Mouse (Mus musculus) kidney, adult 2 months (tissue): Measurements from ENCODE around the gene Mfsd5.

Experiments
- CTCF ChIP-seq: fragments of 200-500 bp; conservative IDR thresholded peaks from 2 replicates; pipeline ENCODE4 v1.5.1; 2011; ENCODE audit warnings: low read depth, mild to moderate bottlenecking, control low read depth, low read length, moderate library complexity, mixed read lengths; ENCODE audit not compliant: insufficient read depth, insufficient read length
- POLR2A ChIP-seq: fragments of 200-500 bp; IDR thresholded peaks from one replicate; pipeline ENCODE4 v1.6.1; 2011; ENCODE audit warnings: low read depth, low read length, control low read depth

GRCm38 (mm10) chr15:102273982-102274716 is 5.1 kb upstream of the Mfsd5 start:
- TF ChIP-seq CTCF (no peak), POLR2A (no peak)
